Mouse (Mus musculus) olfactory bulb, adult 2 months (tissue): Measurements from ENCODE around the gene Ccdc85b.

Experiments
- CTCF ChIP-seq: fragments of 200-500 bp; IDR thresholded peaks from 2 replicates; pipeline ENCODE4 v1.5.1; 2012; ENCODE audit warnings: low read depth, mild to moderate bottlenecking, low read length, moderate library complexity; ENCODE audit not compliant: insufficient read depth
- POLR2A ChIP-seq: fragments of 200-500 bp; IDR thresholded peaks from 2 replicates; pipeline ENCODE4 v1.6.1; 2012; ENCODE audit warnings: mild to moderate bottlenecking, low read depth, low read length, moderate library complexity; ENCODE audit not compliant: insufficient read depth

DNA sequence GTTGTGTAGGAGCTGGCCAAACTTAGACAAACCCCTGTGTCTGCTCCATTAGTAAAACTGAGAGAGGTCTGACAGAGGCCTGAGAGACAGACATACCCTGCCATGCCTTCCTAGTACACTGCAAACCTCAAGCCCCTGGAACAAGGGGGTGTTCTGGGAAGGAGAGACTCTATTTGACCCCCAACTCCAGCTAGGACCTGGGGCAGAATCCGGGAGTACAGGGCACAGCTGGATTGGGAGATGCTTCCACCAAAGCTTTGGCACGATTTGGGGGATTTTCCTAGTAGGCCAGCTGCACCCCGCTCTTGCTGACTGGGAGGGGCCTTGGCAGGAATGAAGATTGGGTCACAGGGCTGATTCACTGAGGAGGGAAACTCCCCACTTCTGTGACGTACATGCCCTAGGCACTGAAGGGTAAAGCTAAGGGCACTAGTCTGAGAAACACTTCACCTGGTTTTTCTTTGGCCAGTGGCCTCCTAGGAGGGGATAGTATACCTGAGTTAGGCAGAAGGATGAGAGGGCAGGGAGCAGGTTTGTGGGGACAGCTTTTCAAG, 25.7 kb downstream of the Ccdc85b start:
- TF ChIP-seq CTCF: no peak
- no peak for TF ChIP-seq POLR2A
